Mouse (Mus musculus): ENCODE measurements around the gene Slc25a44.

GRCm38 (mm10) chr3:88456746-88457532 is 32.0 kb upstream of the Slc25a44 start:
- TF ChIP-seq CTCF (IDR thresholded peaks at IDR 0.05; ENCODE audit: insufficient read depth, low read depth, low read length) (no peak), POLR2A (IDR thresholded peaks at IDR 0.05; ENCODE audit: insufficient read depth, low read depth, low read length) (no peak)

Data from olfactory bulb, adult 2 months (tissue).